In the genomic region with DNA sequence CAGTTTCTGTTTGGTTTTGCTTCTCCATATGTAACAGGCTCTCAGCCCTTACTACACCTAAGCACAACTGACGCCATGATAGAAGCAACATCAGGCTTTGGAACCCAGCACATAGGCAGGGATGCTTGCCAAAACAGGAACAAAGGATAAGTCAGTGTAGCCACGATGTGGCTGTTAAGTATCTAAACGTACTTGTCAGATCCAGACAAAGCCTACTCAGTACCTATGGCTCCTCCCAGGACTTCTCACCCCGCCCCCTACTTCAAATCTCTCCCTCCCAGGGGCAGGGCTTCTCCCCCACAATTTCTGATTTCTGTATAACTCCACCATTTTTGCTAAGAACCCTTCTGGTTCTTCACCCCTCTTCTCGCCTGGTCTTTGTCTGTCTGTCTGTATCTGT, we compare ENCODE assay signal across 14 mouse cellular contexts.
A peak's percentile ranks its signal among the peaks of the same experiment; 100 is the strongest.
DNase-seq lines count a peak whose midpoint lies in the region; ATAC-seq and TF ChIP-seq lines count a peak whose summit lies in the region.
"Had no signal": no experiment of that assay in that cellular context is flagged by ENCODE, and none has a peak within 500 bp of the region (broad histone marks: within the 10 kb centered on the region; RNA-seq: fewer than 3 reads in every experiment).

No protein-coding gene starts in this region.

- no peak overlapping the region for H3K4me2 ChIP-seq in forebrain, embryonic 14.5 days (ENCODE audit: low read length)
- no peak overlapping the region for H3K4me2 ChIP-seq in midbrain, embryonic 13.5 days (replicated peaks)

- no peaks in the 10 kb centered on the region for H3K27me3 ChIP-seq in forebrain, embryonic 14.5 days (replicated peaks; ENCODE audit: control insufficient read depth, insufficient read depth, low read length)
- peaks cover 25% of the 10 kb centered on the region for H3K27me3 ChIP-seq in midbrain, embryonic 13.5 days

- H3K4me1 ChIP-seq in forebrain, embryonic 14.5 days (ENCODE audit: control insufficient read depth, insufficient read depth, low read length) = peaks cover 17% of the 10 kb centered on the region
- peaks cover 23% of the 10 kb centered on the region for H3K4me1 ChIP-seq in midbrain, embryonic 13.5 days (replicated peaks)

- intact Hi-C loops in gastrocnemius, postnatal 14 days (cut with DNase I; ENCODE audit: low total_unique reads) = no loop called here

- no peak for DNase-seq in layer of hippocampus, adult 2 months (ENCODE audit: low spot score in 2 of 2)
- DNase-seq in layer of hippocampus, adult 9-10 months (ENCODE audit: low spot score) = no peak
- DNase-seq in Muller cell, postnatal 12 days (ENCODE audit: inconsistent ontology term) = peak; percentile 65
- peak; percentile 87 for DNase-seq in forebrain, embryonic 14.5 days (ENCODE audit: low spot score)
- no peak for DNase-seq in gastrocnemius, postnatal 14 days
- no peak for DNase-seq in heart, adult 11 months
- no peak for DNase-seq in kidney, postnatal 14 days
- DNase-seq: gastrocnemius, postnatal 25 days; heart, postnatal 14 days; kidney, adult 11 months; liver, postnatal 0 days; thymus, adult 2 months had no signal

- 22% methylated on average over 5 of the region's 5 CpGs for WGBS in forebrain, embryonic 14.5 days
- WGBS in midbrain, embryonic 13.5 days = 42% methylated on average over 5 of the region's 5 CpGs

- H3K9ac ChIP-seq in forebrain, embryonic 14.5 days (ENCODE audit: low read length) = no peak overlapping the region
- H3K9ac ChIP-seq in midbrain, embryonic 13.5 days (replicated peaks) = no peak overlapping the region
- H3K9ac ChIP-seq: liver, postnatal 0 days had no signal

- peak overlapping the region; percentile 79 for H3K27ac ChIP-seq in layer of hippocampus, adult 2 months
- H3K27ac ChIP-seq in forebrain, embryonic 14.5 days (ENCODE audit: low read depth, low read length) = peak overlapping the region; percentile 82
- 0 out of 2 replicates have a peak overlapping the region, but pooled peaks have one; percentile 44 for H3K27ac ChIP-seq in midbrain, embryonic 13.5 days

- H3K4me3 ChIP-seq in layer of hippocampus, adult 2 months = no peak overlapping the region
- H3K4me3 ChIP-seq in forebrain, embryonic 14.5 days (ENCODE audit: low read depth, low read length) = no peak overlapping the region
- no peak overlapping the region for H3K4me3 ChIP-seq in midbrain, embryonic 13.5 days (replicated peaks)
- H3K4me3 ChIP-seq: myocyte had no signal

- ATAC-seq in forebrain, embryonic 14.5 days = peak; percentile 80
- peak; percentile 27; the same call in 1 of the 2 replicates for ATAC-seq in midbrain, embryonic 13.5 days
- ATAC-seq: liver, postnatal 0 days had no signal

- H3K9me3 ChIP-seq in forebrain, embryonic 14.5 days (replicated peaks; ENCODE audit: control insufficient read depth, low read length) = no peaks in the 10 kb centered on the region
- H3K9me3 ChIP-seq in midbrain, embryonic 13.5 days = no peaks in the 10 kb centered on the region

- TF ChIP-seq CTCF in layer of hippocampus, adult 2 months (conservative IDR thresholded peaks at IDR 0.05) = no peak

- H3K36me3 ChIP-seq in forebrain, embryonic 14.5 days (ENCODE audit: control insufficient read depth, insufficient read depth, low read length) = no peaks in the 10 kb centered on the region
- no peaks in the 10 kb centered on the region for H3K36me3 ChIP-seq in midbrain, embryonic 13.5 days

Comparison
In these comparisons a context has a peak if more than half of its experiments do, and no peak if none do; other contexts are left out.
1. DNase-seq: peak in Muller cell, postnatal 12 days (single experiment) and forebrain, embryonic 14.5 days (single experiment); none in layer of hippocampus, adult 2 months (0 of 2), layer of hippocampus, adult 9-10 months (single experiment), gastrocnemius, postnatal 14 days (single experiment), heart, adult 11 months (single experiment) and kidney, postnatal 14 days (single experiment).
2. Peak in every context shown above with its lines, with median percentiles within 50 percentile points of each other: H3K27ac ChIP-seq.